Mouse (Mus musculus): ENCODE results near the gene Ptpn23.

DNA sequence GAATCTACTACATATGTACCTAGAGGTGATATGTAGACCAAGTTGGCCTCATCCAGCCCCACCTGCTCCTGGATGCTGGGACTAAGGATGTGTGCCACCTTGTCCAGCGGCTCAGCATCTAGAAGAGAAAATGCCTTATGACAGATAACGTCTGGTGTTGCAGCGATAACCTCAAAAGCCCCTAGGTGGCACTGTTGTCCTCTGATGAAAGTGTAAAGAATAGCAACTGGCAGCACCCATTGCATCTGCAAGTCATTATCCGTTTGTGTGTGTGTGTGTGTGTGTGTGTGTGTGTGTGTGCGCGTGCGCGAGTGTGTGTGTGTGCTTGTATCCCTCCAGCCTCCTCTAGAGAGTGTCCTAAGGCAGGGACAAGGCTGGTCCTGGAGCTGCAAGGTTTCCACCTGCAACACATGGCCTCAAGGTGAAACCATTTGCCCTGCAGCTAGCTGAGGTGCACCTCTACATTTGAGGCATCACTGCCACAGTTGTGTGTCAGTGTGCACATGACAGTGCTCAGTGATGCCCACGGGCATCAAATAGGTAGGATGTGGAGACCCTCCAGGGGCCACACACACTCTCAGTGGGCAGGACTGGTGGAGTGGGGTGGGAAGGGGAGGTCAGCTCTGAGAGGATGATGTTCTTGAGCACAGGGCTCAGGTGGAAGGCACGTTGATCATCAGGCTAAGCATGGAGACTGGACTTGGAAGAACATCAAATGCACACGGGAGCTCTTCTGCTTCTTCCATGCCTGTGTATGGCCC lies 41.0 kb upstream of the Ptpn23 start:
- TF ChIP-seq POLR2A (IDR thresholded peaks at IDR 0.05; ENCODE audit: borderline replicate concordance, extremely low read depth, low read depth, low read length) (no peak), CTCF (IDR thresholded peaks at IDR 0.05; ENCODE audit: insufficient read depth, low read length) (peak; percentile 40)

Measured in lung, adult 2 months (tissue).